Mouse (Mus musculus): ENCODE measurements around the gene Myo1e. TPM values are rescaled to one million over a fixed set of nuclear protein-coding genes. Genes with fewer than 3 reads are reported as not detected.

The Myo1e gene
- total and polyA plus RNA-seq, 3 experiments, result 3.9 to 11.3 (median 8.5) TPM

DNA sequence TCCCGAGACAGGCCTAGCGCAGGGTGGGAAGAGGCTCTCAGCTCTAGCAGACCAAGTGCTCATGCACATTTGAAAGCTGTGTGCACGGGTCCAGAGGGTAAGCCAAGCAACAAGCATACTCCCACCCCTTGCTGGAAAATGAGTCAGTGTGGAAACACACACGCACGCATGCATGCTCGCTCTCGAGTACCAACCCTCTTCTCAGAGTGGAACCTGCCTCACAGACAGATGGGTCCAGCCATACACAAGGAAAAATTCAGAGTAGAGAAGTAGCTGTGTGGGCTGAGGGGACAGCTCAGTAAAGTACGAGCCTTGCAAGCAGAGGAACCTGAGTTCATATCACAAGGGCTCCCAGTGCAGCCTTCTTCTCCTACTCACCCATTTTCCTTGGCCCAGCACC, 202.6 kb downstream of the Myo1e start:
- intact Hi-C loops (cut with DNase I), result loop anchor here (10.0 kb wide), 2 partner anchors 665 to 715 kb away; no protein-coding TSS in a partner anchor
- Histone ChIP-seq H3K4me3 (no peak overlapping the region), H3K4me1 (ENCODE audit: control insufficient read depth, insufficient read depth, low read length) (no peaks in the 10 kb centered on the region), H3K79me2 (replicated peaks; ENCODE audit: control insufficient read depth, insufficient read depth, low read length) (no peaks in the 10 kb centered on the region), H3K9ac (ENCODE audit: low read depth, low read length) (no peak overlapping the region), H3K27ac (no peak overlapping the region), H3K27me3 (ENCODE audit: control insufficient read depth, insufficient read depth, low read length) (no peaks in the 10 kb centered on the region), H3K36me3 (ENCODE audit: control insufficient read depth, insufficient read depth, low read length) (no peaks in the 10 kb centered on the region)
- DNase-seq, result no peak
- no peak for TF ChIP-seq EP300 (IDR thresholded peaks at IDR 0.05; ENCODE audit: insufficient read depth, low read depth, low read length)
- TF ChIP-seq CTCF (IDR thresholded peaks at IDR 0.05), result no peak
- TF ChIP-seq POLR2A (IDR thresholded peaks at IDR 0.05; ENCODE audit: insufficient read depth, low read depth, low read length), result no peak
- WGBS, result 95% methylated on average over 8 of the region's 8 CpGs

DNA sequence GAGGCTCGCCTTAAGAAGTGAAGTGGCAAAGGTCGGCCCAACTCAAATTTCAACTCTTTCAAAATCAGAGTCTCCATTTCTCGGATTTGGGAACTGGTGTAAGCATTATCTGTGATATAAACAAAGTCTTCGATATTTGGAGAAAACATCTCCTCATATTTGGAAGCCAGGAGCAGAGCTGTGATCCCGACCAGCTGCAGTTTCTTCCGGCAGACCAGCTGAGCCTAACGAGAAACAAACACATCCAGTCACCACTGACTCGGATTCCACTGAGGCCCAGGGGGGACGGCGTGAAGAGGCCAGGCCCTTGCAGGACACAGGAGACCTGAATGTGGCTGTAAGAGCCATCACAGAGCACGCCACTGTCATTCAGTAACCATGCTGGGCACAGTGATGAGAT, 203.5 kb downstream of the Myo1e start:
- 80% methylated on average over 11 of the region's 11 CpGs for WGBS
- Histone ChIP-seq H3K4me3 (no peak overlapping the region), H3K4me1 (ENCODE audit: control insufficient read depth, insufficient read depth, low read length) (no peaks in the 10 kb centered on the region), H3K36me3 (ENCODE audit: control insufficient read depth, insufficient read depth, low read length) (no peaks in the 10 kb centered on the region), H3K9ac (ENCODE audit: low read depth, low read length) (no peak overlapping the region), H3K27ac (no peak overlapping the region), H3K27me3 (ENCODE audit: control insufficient read depth, insufficient read depth, low read length) (no peaks in the 10 kb centered on the region), H3K79me2 (replicated peaks; ENCODE audit: control insufficient read depth, insufficient read depth, low read length) (no peaks in the 10 kb centered on the region)
- no peak for DNase-seq
- TF ChIP-seq EP300 (IDR thresholded peaks at IDR 0.05; ENCODE audit: insufficient read depth, low read depth, low read length) (no peak), CTCF (IDR thresholded peaks at IDR 0.05) (no peak), POLR2A (IDR thresholded peaks at IDR 0.05; ENCODE audit: insufficient read depth, low read depth, low read length) (no peak)
- intact Hi-C loops (cut with DNase I), result loop anchor here (10.0 kb wide), 1 partner anchor 664 kb away; no protein-coding TSS in a partner anchor

DNA sequence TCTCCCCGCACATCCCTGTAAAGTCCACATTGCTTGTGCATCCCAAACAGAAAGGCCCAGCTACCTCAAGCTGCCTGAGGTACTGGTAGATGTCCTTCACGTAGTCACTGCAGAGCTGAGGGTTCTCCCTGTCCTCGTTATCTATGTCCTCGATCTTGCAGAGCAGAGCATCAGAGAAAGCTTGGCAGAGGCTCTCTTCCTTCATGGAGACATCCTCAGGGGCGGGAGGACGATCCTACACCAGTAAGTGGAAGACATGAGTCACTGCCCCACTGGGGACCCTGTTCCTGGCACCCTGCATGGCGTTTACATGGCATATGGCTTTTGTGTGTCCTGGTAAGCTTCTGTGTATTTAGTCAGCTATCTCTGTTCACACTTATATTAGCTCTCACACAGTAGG, 205.9 kb downstream of the Myo1e start:
- no peaks in the 10 kb centered on the region for H3K27me3 ChIP-seq (ENCODE audit: control insufficient read depth, insufficient read depth, low read length)
- H3K36me3 ChIP-seq (ENCODE audit: control insufficient read depth, insufficient read depth, low read length), result no peaks in the 10 kb centered on the region
- 81% methylated on average over 7 of the region's 7 CpGs for WGBS
- TF ChIP-seq EP300 (IDR thresholded peaks at IDR 0.05; ENCODE audit: insufficient read depth, low read depth, low read length), result no peak
- TF ChIP-seq CTCF (IDR thresholded peaks at IDR 0.05), result no peak
- TF ChIP-seq POLR2A (IDR thresholded peaks at IDR 0.05; ENCODE audit: insufficient read depth, low read depth, low read length), result no peak
- H3K27ac ChIP-seq, result no peak overlapping the region
- no peaks in the 10 kb centered on the region for H3K4me1 ChIP-seq (ENCODE audit: control insufficient read depth, insufficient read depth, low read length)
- no peak for DNase-seq
- intact Hi-C loops (cut with DNase I), result loop anchor here (10.0 kb wide), 1 partner anchor 662 kb away; no protein-coding TSS in a partner anchor
- no peak overlapping the region for H3K9ac ChIP-seq (ENCODE audit: low read depth, low read length)
- H3K79me2 ChIP-seq (replicated peaks; ENCODE audit: control insufficient read depth, insufficient read depth, low read length), result no peaks in the 10 kb centered on the region
- H3K4me3 ChIP-seq, result no peak overlapping the region

- H3K27ac ChIP-seq, result no peak overlapping the region
- no peak for DNase-seq
- H3K36me3 ChIP-seq (ENCODE audit: control insufficient read depth, insufficient read depth, low read length), result no peaks in the 10 kb centered on the region
- no peaks in the 10 kb centered on the region for H3K4me1 ChIP-seq (ENCODE audit: control insufficient read depth, insufficient read depth, low read length)
- intact Hi-C loops (cut with DNase I), result loop anchor here (10.0 kb wide), 1 partner anchor 658 kb away; no protein-coding TSS in a partner anchor
- H3K27me3 ChIP-seq (ENCODE audit: control insufficient read depth, insufficient read depth, low read length), result no peaks in the 10 kb centered on the region
- H3K4me3 ChIP-seq, result no peak overlapping the region
- WGBS, result 75% methylated on average over 3 of the region's 3 CpGs
- TF ChIP-seq EP300 (IDR thresholded peaks at IDR 0.05; ENCODE audit: insufficient read depth, low read depth, low read length) (no peak), POLR2A (IDR thresholded peaks at IDR 0.05; ENCODE audit: insufficient read depth, low read depth, low read length) (no peak), CTCF (IDR thresholded peaks at IDR 0.05) (peak; percentile 63)
- H3K9ac ChIP-seq (ENCODE audit: low read depth, low read length), result no peak overlapping the region
- no peaks in the 10 kb centered on the region for H3K79me2 ChIP-seq (replicated peaks; ENCODE audit: control insufficient read depth, insufficient read depth, low read length)
Observed at GRCm38 (mm10) chr9:70416412-70416811, 209.3 kb downstream of the Myo1e start.

DNA sequence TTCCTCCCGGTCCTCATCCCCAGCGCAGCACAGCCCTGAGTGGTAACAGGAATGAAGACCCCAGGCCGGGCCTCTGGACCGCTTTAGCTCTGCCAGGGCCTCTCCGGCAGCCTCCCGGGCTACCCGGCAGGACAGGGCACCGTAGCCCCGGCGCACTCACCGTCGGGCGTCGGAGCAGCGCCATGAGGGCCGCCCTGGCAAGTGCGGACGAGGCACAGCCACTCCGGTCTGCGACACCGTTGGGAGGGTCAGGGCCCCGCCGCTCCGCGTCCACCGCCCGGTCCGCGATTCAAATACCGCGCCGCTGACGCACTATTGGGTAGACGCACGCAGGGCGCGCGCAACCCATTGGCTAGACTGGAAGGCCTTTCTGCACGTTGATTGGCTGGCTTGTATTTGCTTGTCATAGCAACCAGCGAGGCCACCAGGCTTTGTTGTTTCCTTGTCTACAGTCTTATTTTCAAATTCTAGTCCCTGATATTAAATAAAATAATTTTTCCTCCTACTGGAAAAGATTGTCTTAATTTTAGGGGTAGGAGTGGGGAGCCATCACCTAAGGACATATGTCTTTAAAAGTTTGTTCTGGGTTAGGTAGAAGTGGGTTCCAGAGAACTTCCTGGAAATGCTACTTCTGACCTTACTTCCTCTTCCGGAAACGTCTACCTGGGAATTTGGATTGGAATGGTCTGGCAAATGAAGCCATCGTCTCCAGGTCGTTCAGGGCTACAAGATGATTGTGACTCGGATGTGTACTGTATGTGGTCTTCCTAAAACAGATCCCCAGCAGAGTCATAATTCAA, 214.3 kb downstream of the Myo1e start, which contains the start of gene Ccnb2:
Gene Ccnb2 (minus strand): TSS at position 291 of the 800 bp plus-strand sequence.
- intact Hi-C loops (cut with DNase I), result no loop called here
- Histone ChIP-seq H3K27ac (no peak within 1 kb of the TSS), H3K9ac (ENCODE audit: low read depth, low read length) (peak within 1 kb of the TSS; percentile 69), H3K36me3 (ENCODE audit: control insufficient read depth, insufficient read depth, low read length) (no peaks in the 10 kb centered on the region; the same call in 1 of the 2 replicates), H3K79me2 (replicated peaks; ENCODE audit: control insufficient read depth, insufficient read depth, low read length) (no peaks in the 10 kb centered on the region), H3K4me3 (peak within 1 kb of the TSS; percentile 49), H3K27me3 (ENCODE audit: control insufficient read depth, insufficient read depth, low read length) (no peaks in the 10 kb centered on the region), H3K4me1 (ENCODE audit: control insufficient read depth, insufficient read depth, low read length) (peaks cover 2% of the 10 kb centered on the region)
- DNase-seq, result peak; percentile 81 to 88
- WGBS, result 2% methylated on average over 45 of the region's 45 CpGs
- TF ChIP-seq POLR2A (IDR thresholded peaks at IDR 0.05; ENCODE audit: insufficient read depth, low read depth, low read length), result no peak
- TF ChIP-seq CTCF (IDR thresholded peaks at IDR 0.05), result peak; percentile 18; the same call in 1 of the 2 replicates

GRCm38 (mm10) chr9:70422661-70423060, 215.5 kb downstream of the Myo1e start:
- Histone ChIP-seq H3K4me3 (no peak overlapping the region), H3K9ac (ENCODE audit: low read depth, low read length) (no peak overlapping the region), H3K36me3 (ENCODE audit: control insufficient read depth, insufficient read depth, low read length) (no peaks in the 10 kb centered on the region; the same call in 1 of the 2 replicates), H3K27me3 (ENCODE audit: control insufficient read depth, insufficient read depth, low read length) (no peaks in the 10 kb centered on the region), H3K4me1 (ENCODE audit: control insufficient read depth, insufficient read depth, low read length) (peaks cover 2% of the 10 kb centered on the region), H3K27ac (no peak overlapping the region), H3K79me2 (replicated peaks; ENCODE audit: control insufficient read depth, insufficient read depth, low read length) (no peaks in the 10 kb centered on the region)
- intact Hi-C loops (cut with DNase I), result no loop called here
- TF ChIP-seq POLR2A (IDR thresholded peaks at IDR 0.05; ENCODE audit: insufficient read depth, low read depth, low read length) (no peak), CTCF (IDR thresholded peaks at IDR 0.05) (no peak), EP300 (IDR thresholded peaks at IDR 0.05; ENCODE audit: insufficient read depth, low read depth, low read length) (no peak)
- DNase-seq, result no peak
- WGBS, result 98% methylated on average over 2 of the region's 2 CpGs
